Mouse (Mus musculus) CH12.LX (cell line): ENCODE results near the gene Psma7. TPM values are rescaled to one million over a fixed set of nuclear protein-coding genes. Genes with fewer than 3 reads are reported as not detected.

Experiments used
- DNase-seq: peaks from one replicate; pipeline ENCODE4 v3.0.0-alpha.2; 2013; ENCODE audit errors: extremely low read depth
- H3K27ac ChIP-seq: 2 replicates; pipeline ENCODE4 v1.5.1; 2012; ENCODE audit warnings: low read depth, mild to moderate bottlenecking, control low read depth, moderate library complexity; ENCODE audit not compliant: insufficient read depth
- H3K27me3 ChIP-seq: replicated peaks from 2 replicates; pipeline ENCODE3; 2012; ENCODE audit warnings: inconsistent platforms
- H3K36me3 ChIP-seq, 2 experiments: replicated peaks in 1 of 2; 2 replicates each; pipeline versions ENCODE3 to v1.6.1; 2012; ENCODE audit warnings: inconsistent platforms in 1 of 2, low read length in 1 of 2, mild to moderate bottlenecking in 1 of 2, mixed read lengths in 1 of 2, moderate library complexity in 1 of 2; ENCODE audit not compliant: control insufficient read depth in 1 of 2, insufficient read depth in 1 of 2
- H3K4me1 ChIP-seq, 2 experiments: 2 replicates each; pipeline ENCODE4 v1.6.1; 2012; ENCODE audit warnings: inconsistent platforms in 1 of 2, moderate library complexity in 1 of 2; ENCODE audit not compliant: insufficient read depth in 2 of 2, control insufficient read depth in 1 of 2
- H3K4me2 ChIP-seq: 2 replicates; pipeline ENCODE4 v1.6.1; 2012; ENCODE audit warnings: low read depth, mild to moderate bottlenecking, control low read depth; ENCODE audit not compliant: poor library complexity, insufficient read depth, severe bottlenecking
- H3K4me3 ChIP-seq, 3 experiments: fragments of 150-350 bp in 1 of 3; sonication (generic) in 1 of 3; replicated peaks in 1 of 3; 2 replicates each; pipeline versions ENCODE3 to v1.5.1; 2011 to 2012; ENCODE audit warnings: low read depth in 2 of 3, low read length in 2 of 3, mild to moderate bottlenecking in 2 of 3, moderate library complexity in 2 of 3, control low read depth in 1 of 3, improper control_type of control experiment in 1 of 3, inconsistent platforms in 1 of 3, mixed read lengths in 1 of 3; ENCODE audit not compliant: poor library complexity in 1 of 3
- H3K79me2 ChIP-seq: replicated peaks from 2 replicates; pipeline ENCODE4 v1.6.1; 2012; ENCODE audit warnings: mild to moderate bottlenecking, moderate library complexity; ENCODE audit not compliant: control insufficient read depth, poor library complexity, insufficient read depth, severe bottlenecking; ENCODE audit errors: extremely low read depth
- H3K9ac ChIP-seq: 2 replicates; pipeline ENCODE4 v1.6.1; 2012; ENCODE audit warnings: low read depth, mild to moderate bottlenecking, control low read depth, moderate library complexity; ENCODE audit not compliant: insufficient read depth
- H3K9me3 ChIP-seq: replicated peaks from 2 replicates; pipeline ENCODE3; 2012; ENCODE audit warnings: low read length, inconsistent platforms, mixed read lengths
- CHD2 ChIP-seq: IDR thresholded peaks from 2 replicates; pipeline ENCODE4 v1.6.1; 2011; ENCODE audit warnings: low read length, improper control_type of control experiment
- EP300 ChIP-seq: IDR thresholded peaks from 2 replicates; pipeline ENCODE4 v1.6.1; 2011; ENCODE audit warnings: low read length, improper control_type of control experiment
- ETS1 ChIP-seq: conservative IDR thresholded peaks from 2 replicates; pipeline ENCODE4 v1.6.1; 2012; ENCODE audit warnings: low read depth, mild to moderate bottlenecking, inconsistent platforms, low read length, improper control_type of control experiment, moderate library complexity
- JUN ChIP-seq: IDR thresholded peaks from 2 replicates; pipeline ENCODE4 v1.6.1; 2011; ENCODE audit warnings: low read depth, mild to moderate bottlenecking, low read length, improper control_type of control experiment, moderate library complexity; ENCODE audit not compliant: insufficient read depth
- KAT2A ChIP-seq: IDR thresholded peaks from 2 replicates; pipeline ENCODE4 v1.6.1; 2012; ENCODE audit warnings: low read length, improper control_type of control experiment, inconsistent platforms; ENCODE audit not compliant: insufficient replicate concordance
- MAFK ChIP-seq: IDR thresholded peaks from 2 replicates; pipeline ENCODE4 v1.6.1; 2011; ENCODE audit warnings: low read length, improper control_type of control experiment; ENCODE audit not compliant: insufficient replicate concordance
- MXI1 ChIP-seq: IDR thresholded peaks from 2 replicates; pipeline ENCODE4 v1.6.1; 2011; ENCODE audit warnings: mild to moderate bottlenecking, low read depth, low read length, improper control_type of control experiment
- MYC ChIP-seq: IDR thresholded peaks from 2 replicates; pipeline ENCODE4 v1.6.1; 2011; ENCODE audit warnings: low read depth, mild to moderate bottlenecking, improper control_type of control experiment, low read length
- NELFE ChIP-seq: IDR thresholded peaks from 2 replicates; pipeline ENCODE4 v1.6.1; 2011; ENCODE audit warnings: low read depth, low read length, improper control_type of control experiment
- NRF1 ChIP-seq: IDR thresholded peaks from 2 replicates; pipeline ENCODE4 v1.6.1; 2014; ENCODE audit warnings: low read depth, mild to moderate bottlenecking, inconsistent platforms, low read length, improper control_type of control experiment, moderate library complexity
- POLR2AphosphoS2 ChIP-seq: IDR thresholded peaks from 2 replicates; pipeline ENCODE4 v1.6.1; 2011; ENCODE audit warnings: low read depth, low read length, improper control_type of control experiment
- RAD21 ChIP-seq: IDR thresholded peaks from 2 replicates; pipeline ENCODE4 v1.6.1; 2011; ENCODE audit warnings: low read depth, mild to moderate bottlenecking, low read length, improper control_type of control experiment, moderate library complexity
- RCOR1 ChIP-seq: conservative IDR thresholded peaks from 2 replicates; pipeline ENCODE4 v1.6.1; 2012; ENCODE audit warnings: low read depth, mild to moderate bottlenecking, inconsistent platforms, low read length, improper control_type of control experiment
- SMC3 ChIP-seq: IDR thresholded peaks from 2 replicates; pipeline ENCODE4 v1.6.1; 2011; ENCODE audit warnings: low read depth, low read length, improper control_type of control experiment
- TCF12 ChIP-seq: IDR thresholded peaks from 2 replicates; pipeline ENCODE4 v1.6.1; 2014; ENCODE audit warnings: low read depth, mild to moderate bottlenecking, inconsistent platforms, low read length, improper control_type of control experiment
- USF1 ChIP-seq: IDR thresholded peaks from 2 replicates; pipeline ENCODE4 v1.6.1; 2014; ENCODE audit warnings: low read depth, mild to moderate bottlenecking, inconsistent platforms, low read length, improper control_type of control experiment
- USF2 ChIP-seq: conservative IDR thresholded peaks from 2 replicates; pipeline ENCODE4 v1.6.1; 2011; ENCODE audit warnings: low read depth, low read length, improper control_type of control experiment
- dilution Hi-C: fragments of 300-500 bp; cut with MboI; formaldehyde crosslinking; loops from 2 replicates; pipeline ENCODE4 v1.14.3; 2020; ENCODE audit warnings: low sequenced_read_pairs; ENCODE audit not compliant: extremely low pct_unique_long_range_greater_than_20kb, extremely low pct_ligation_motif_present
- in situ Hi-C: fragments of 300-500 bp; cut with MboI; formaldehyde crosslinking; loops from 3 replicates; pipeline ENCODE4 v1.14.3; 2019; ENCODE audit warnings: low sequenced_read_pairs, low pct_ligation_motif_present, low pct_unique_long_range_greater_than_20kb, mixed read lengths
- polyA plus RNA-seq: library from polyadenylated mRNA; unstranded; fragments of >175 nt; gene quantifications from 2 replicates; pipeline ENCODE4 v1.2.1, GENCODE M21; 2012; ENCODE audit warnings: low read depth; ENCODE audit not compliant: insufficient read length
- total RNA-seq, 2 experiments: library from RNA; depleted of rRNA; stranded (reverse); fragments of 300-350 nt in 1 of 2; fragments of >200 nt in 1 of 2; gene quantifications; 2 replicates each; pipeline ENCODE4 v1.2.3; 2012 to 2014

Psma7 gene
- total and polyA plus RNA-seq, 3 experiments = 443 to 569 (median 466) TPM

GRCm38 (mm10) chr2:180047980-180048635 is 5.9 kb upstream of the Psma7 start:
- Histone ChIP-seq H3K79me2 (no peaks in the 10 kb centered on the region), H3K9ac (no peak overlapping the region), H3K4me3 (no peak overlapping the region), H3K27me3 (no peaks in the 10 kb centered on the region), H3K4me1 (peaks cover 17 to 44% of the 10 kb centered on the region in 2 experiments), H3K27ac (no peak overlapping the region), H3K36me3 (peaks cover 0 to 26% of the 10 kb centered on the region in 2 experiments), H3K9me3 (peaks cover 9% of the 10 kb centered on the region), H3K4me2 (no peak overlapping the region)
- no peak for DNase-seq
- dilution Hi-C loops (no loop called here), in situ Hi-C loops (loop anchor here (5.0 kb wide), 1 partner anchor 126 kb away; no protein-coding TSS in a partner anchor)
- TF ChIP-seq POLR2AphosphoS2 = no peak

DNA sequence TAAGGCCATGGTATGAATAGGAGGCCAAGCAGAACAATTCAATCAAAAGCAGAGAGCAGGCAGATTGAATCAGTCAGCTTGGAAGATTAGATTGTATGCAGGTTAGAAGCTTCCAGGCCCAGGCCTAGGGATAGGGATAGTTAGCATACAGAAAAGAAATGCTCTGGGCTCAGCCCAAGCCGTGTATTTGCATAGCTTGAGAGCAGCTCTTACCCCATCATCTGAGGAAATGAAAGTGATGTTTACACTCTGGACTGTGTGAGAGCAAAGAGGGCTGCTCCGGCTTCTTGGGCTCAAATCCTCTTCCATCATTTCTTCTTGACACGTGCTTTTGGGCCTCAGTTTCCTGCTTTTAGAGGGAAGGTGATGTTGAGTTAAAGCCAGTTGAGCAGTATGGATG is 5.3 kb upstream of the Psma7 start:
- no peak for TF ChIP-seq RCOR1
- TF ChIP-seq ETS1 = no peak
- no peak for TF ChIP-seq SMC3
- no peak for TF ChIP-seq MAFK
- TF ChIP-seq POLR2AphosphoS2 = no peak
- TF ChIP-seq MYC = no peak
- TF ChIP-seq NRF1 = no peak
- no peak for TF ChIP-seq TCF12
- no peak for TF ChIP-seq USF1
- TF ChIP-seq RAD21 = no peak
- TF ChIP-seq EP300 = no peak
- no peak for TF ChIP-seq NELFE
- no peak for TF ChIP-seq CHD2
- TF ChIP-seq KAT2A = no peak
- no peak for TF ChIP-seq MXI1
- no peak for TF ChIP-seq USF2
- no peak for TF ChIP-seq JUN
- TF ChIP-seq, all 38 proteins: peak for 0
- H3K9ac ChIP-seq = no peak overlapping the region
- dilution Hi-C loops = no loop called here

More for the DNA sequence above, 5.3 kb upstream of the Psma7 start:
- Histone ChIP-seq H3K4me3 (no peak overlapping the region), H3K4me2 (no peak overlapping the region), H3K36me3 (peaks cover 0 to 21% of the 10 kb centered on the region in 2 experiments), H3K27me3 (no peaks in the 10 kb centered on the region), H3K4me1 (peaks cover 17 to 41% of the 10 kb centered on the region in 2 experiments), H3K79me2 (no peaks in the 10 kb centered on the region), H3K9me3 (peaks cover 9% of the 10 kb centered on the region), H3K27ac (no peak overlapping the region)
- DNase-seq = no peak
- in situ Hi-C loops = loop anchor here (5.0 kb wide), 1 partner anchor 125 kb away; no protein-coding TSS in a partner anchor
